Mouse (Mus musculus) gastrocnemius, adult 18-20 months (tissue): ENCODE measurements around the gene Ppp1r14d. TPM values are rescaled to one million over a fixed set of nuclear protein-coding genes. Genes with fewer than 3 reads are reported as not detected.

Experiments
- DNase-seq: peaks from one replicate; pipeline ENCODE4 v3.0.0; 2021; ENCODE audit warnings: low spot score
- long read RNA-seq, 2 experiments: library from polyadenylated mRNA; stranded (forward); transcript quantifications; one replicate each; pipeline ENCODE4 v2.0.0; 2021
- total RNA-seq, 2 experiments: library from RNA; stranded (reverse); gene quantifications; 2 replicates each; pipeline ENCODE4 v1.2.3; 2021

Ppp1r14d gene
- not detected for total RNA-seq
- long read RNA-seq, experiment 1 = 0 reads
- long read RNA-seq, experiment 2 = 0 reads

DNA sequence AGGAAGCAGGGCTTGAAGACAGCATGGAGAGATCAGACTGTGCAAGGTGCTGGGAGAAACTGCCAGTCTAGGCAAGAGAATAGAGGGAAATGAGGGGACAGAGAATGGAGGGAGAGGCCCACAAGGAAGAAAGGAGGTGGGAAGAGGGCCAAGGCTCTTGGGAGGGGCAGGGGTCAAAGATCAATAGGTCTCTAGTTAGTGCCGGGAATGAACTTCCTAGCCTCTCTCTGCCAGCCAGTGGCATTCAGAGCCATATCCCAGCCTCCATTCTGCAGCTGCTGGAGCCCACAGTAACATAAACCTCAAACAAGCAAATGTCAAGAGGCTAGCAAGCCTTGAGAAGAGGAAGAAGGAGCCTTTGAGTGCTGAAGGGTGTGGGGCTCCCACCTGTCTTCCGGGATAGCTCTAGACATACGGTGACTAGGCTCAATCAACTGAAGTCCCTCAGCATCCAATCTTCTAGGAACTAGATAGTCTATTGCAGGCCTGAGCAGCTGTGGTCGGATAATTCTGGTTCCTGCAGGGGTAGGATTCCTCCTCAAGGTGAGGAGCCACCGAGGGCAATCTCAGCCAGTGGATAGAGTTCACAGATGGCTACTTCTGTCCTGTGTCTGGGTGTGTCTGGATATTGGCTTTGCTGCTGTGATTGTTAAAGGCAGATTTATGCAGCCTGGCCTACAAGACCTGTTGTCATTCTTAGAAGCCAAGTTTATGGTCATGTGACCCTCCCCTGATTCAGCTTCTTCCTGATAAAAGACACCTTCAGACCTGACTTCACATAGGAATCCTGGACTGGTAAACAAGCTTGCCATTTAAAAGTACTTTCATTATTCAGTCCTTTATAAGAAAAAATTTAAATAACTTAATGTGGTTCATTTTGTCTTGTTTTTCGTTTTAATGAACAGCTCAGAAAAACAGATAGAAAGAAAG lies at the start of gene Ppp1r14d:
Gene Ppp1r14d (minus strand): TSS at position 132 of the 930 bp plus-strand sequence.
- DNase-seq = no peak

DNA sequence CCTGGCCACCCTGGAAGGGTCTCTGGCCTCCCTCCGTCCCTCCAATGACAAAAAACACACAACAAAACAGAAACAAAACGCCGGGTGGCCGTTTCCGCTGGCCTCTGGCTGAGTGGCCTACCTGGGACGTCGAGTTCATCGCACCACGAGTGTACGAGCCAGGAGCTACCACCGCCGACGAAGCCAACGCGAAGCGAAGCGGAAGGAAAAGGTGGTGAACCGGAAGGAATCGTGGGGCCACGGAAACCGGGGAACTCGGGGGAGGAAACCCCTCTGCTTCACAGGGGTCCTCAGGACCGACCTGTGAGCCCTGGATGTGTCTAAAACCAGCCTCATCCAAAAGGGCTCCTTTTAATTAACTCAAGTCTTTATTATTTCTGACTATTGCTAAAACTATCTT lies 48.1 kb upstream of the Ppp1r14d start:
- DNase-seq = no peak

DNA sequence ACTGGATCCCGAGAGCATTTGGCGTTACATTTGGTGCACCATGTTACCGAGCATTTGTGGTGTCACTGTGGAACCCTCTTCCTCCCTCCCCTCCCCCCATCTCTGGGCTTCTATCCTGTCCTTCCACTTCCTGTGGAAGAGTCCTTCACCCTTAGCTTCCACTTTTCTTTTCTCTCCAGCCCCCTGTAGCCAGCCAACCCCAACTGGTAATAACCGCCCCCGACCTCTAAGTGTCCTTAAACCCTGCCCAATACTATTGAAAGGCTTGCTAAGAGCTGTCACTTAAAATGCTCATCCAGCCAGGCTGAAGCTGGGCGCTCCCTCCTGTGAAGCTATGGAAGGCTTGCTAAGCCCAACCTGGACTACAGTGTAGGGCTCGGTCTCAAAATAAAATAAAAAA lies 47.2 kb upstream of the Ppp1r14d start:
- no peak for DNase-seq

DNA sequence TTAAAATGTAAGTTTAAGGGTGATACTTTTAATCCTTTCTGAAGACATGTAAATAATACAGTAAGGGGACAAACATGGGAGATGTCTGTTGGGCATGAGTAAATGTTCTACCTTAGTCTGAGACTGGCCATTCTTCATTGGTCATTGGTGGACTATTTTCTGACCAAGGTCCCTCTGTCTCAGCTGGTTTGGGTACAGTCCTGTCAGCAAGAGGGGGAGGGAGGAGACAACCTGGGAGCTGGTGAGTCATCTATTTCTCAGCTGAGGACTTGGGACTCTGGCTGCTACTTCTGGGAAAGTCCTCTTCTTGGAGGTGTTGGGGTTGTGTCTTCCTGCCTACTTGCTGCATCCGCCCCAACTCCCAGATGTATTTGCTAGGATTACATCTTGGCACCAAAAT lies 44.4 kb upstream of the Ppp1r14d start:
- no peak for DNase-seq

DNA sequence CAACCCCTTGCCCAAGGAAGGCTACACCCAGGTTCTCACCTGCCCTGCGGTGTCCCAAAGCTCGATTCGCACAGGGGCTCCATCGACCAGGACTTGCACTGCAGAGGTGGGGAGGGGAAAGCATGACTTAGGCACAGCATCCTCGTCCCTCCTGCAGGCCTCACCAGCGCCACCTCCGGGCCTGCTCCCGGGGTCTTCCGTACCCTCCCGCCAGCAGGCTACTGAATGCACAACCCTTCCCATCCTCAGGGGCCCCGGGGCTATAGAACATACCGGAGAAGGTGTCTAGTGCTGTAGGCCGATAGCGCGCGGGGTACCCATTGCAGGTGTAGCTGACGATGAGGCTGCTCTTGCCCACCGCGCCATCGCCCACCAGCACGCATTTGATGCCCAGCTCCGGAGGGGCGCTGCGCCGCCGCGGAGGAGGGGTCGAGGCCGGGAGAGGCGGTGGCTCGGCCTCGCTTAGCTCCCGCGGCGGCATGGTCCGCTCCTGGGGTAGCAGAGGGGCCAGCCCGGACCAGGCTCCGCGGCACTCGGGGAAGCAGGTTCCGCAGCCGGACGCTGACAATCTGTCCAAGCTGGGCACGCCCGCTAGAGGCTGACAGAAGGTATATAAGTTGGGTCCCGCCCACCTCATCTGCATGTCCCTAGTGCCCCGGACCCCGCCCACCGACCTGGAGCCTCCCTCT lies 41.1 kb upstream of the Ppp1r14d start, which contains the start of gene Rhov:
Gene Rhov (minus strand): TSS at position 630 of the 689 bp plus-strand sequence.
- no peak for DNase-seq

DNA sequence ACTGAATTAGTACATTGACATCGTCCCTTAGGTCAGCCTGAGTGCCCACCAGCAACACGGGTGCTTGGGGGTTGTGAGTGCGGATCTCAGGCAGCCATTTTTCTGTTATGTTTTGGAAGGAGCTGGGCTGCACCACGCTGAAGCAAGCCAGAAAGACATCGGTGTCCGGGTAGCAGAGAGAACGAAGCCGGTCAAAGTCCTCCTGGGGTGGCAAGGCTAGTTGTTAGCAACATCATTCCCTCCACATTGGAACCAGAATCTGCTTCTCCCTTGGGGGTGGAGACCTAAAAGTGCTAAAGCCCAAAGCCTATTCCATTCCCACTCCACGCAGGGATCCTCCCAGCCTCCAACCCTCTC lies 40.6 kb upstream of the Ppp1r14d start:
- no peak for DNase-seq

DNA sequence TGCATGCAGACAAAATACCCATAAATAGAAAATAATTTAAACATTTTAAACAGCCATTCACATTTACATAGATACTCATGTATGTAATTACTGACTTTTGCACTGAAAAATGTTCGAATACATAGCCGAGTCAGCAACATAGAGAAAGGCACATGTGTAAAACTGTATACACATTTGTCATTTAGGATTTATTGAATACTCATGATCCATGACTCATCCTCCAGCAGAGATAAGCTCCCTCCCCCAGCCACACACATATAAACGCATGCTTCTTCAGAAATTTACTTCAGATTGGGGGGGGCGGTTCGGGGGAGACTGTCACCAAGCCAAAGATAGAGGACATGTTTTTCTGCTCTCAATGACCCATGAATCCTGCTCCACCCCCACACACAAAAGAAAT lies 34.1 kb upstream of the Ppp1r14d start:
- DNase-seq = no peak

DNA sequence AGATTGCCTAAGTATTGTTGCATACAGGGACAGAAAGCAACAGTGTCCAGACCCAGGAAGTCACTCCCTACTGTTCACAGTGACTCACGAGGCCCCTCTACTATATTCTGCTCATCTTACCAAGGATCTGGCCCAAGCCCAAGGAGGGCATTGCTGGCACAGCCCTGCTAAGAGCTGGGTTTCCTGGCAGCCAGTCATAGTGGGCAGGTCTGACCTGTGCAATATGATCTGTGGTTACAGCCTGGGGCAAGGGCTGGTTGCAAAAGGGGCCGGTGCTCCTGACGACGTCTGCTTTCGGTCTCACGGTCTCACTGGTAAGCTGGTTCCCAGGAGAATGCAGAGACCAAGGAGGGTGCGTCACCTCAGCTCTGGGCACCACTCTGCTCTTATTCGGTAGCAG lies 33.3 kb upstream of the Ppp1r14d start:
- peak; percentile 88 for DNase-seq

DNA sequence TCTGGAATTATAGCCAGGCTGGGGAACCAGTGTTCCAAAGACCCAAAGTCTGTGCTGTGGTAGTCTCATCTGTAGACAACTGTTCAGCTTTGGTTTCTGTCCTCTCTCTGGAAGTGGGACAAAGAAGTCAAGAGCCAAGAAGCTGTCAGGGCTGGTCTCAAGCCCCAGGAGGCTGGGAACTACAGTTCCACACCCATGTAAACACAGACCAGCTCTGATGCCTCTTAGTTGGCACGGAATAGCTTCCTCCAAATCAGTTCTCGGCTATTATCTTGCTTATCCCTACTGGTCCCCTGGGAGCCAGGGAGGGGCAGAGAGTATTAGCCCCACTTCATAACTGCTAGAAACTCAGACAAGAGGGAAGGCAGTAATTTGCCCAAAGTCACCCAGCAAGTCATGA lies 31.6 kb upstream of the Ppp1r14d start:
- no peak for DNase-seq

DNA sequence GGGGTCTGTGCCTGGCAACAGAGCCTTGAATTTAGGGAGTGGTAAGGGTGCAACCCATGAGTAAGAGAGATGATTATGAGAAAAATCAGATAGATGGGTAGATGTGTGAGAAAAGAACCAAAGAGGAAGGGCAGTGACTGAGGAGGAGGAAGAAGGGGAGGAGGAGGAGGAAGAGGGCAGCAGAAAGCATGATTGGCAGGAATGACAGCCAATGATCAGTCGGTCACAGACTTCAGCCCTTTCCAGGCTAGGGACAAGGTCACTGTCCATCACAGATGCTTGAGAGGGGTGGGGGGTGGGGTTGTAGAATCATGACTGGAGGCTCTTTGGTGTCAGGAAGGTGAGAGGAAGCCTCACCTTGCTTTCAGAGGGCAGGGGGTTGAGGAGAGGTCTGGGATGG lies 30.8 kb upstream of the Ppp1r14d start:
- DNase-seq = no peak

DNA sequence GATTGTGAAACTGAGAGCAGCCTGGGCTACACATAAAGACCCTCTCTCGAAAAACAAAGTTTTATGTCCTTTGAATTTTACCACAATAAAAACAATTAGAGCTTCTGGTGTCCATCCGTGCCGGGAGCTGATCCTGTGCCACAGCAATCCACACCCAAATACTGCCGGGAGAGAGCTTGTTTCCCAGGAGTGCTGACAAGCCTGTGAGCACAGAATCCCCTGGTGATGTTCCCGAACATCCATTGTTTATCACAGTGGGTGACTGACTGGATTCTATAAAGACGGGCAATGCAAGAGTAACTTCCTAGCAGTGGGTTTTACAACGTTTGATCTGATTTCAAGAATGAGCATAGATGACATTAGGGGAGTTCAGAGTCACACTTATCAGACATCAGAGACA lies 25.3 kb upstream of the Ppp1r14d start:
- no peak for DNase-seq

DNA sequence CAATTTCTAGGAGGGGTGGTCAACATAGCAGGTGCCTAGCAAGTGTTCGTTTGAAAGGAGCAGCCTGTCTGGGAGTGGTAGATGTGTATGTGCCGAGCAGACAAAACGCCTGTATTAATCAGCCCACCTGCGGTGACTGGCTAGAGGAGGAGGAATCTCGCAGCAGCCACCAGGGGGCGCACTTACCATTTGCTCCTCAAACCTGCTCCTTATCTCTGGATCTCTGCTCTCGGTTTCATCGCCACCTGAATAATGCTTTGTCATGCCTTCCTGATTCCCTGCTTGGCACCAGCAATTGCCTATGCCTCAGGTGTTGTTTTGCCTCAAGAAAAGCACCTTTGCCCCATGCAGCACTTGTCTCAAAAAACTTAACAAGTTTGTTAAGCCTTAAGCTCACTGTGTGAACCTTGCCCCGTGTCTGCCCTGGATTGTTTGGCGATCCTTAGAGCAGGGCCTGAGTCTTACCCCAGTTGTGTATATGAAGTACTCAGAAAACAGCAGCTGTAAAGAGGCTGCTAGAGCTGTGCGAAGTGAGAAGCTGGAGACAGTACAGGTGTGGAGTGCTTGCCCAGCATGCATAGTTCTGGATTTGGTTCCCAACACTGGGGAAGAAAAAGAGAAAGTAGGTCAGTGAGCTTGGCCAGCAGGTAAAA lies 21.2 kb upstream of the Ppp1r14d start:
- DNase-seq = peak; percentile 82

DNA sequence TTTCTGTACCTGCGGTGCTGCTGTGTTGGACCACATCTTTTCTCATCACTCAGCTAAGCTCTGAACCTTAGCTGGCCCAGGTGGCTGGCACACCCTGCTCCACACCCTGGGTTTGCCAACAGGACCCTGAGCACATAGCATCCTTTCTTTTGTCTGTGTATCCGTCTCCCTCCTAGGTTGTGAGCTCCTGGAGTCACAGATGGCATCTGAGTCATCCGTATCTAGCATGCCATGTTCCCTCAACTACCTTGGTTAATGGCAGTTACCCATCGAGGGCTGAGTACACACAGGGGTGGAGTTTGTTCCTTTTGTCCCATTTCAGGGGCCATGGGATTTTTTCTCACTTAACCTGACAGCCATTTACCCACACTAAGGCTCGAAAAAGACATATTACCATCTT lies 20.7 kb upstream of the Ppp1r14d start:
- no peak for DNase-seq

DNA sequence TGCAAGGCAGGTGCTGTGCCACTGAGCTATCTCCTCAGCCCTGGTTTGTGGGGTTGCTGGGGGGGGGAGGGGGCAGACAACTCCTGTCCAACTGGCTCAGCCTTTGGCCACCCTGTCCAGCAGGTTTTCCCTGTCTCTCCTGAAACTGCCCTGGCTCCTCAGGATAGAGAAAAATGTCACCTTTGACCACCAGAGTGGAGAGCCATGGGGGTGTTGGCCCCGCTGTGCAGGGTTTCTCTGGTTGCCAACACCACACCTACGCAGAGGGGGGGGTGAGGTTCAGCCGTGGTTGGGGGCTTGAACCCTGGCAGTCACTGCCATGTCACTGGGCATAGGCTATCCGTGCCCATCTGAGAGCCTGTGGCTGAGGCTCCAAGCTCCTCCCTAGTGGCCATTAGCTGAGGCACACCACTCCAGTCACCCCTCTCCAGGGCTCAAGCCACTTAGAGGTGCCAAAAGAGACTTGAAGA lies 19.9 kb upstream of the Ppp1r14d start:
- no peak for DNase-seq

DNA sequence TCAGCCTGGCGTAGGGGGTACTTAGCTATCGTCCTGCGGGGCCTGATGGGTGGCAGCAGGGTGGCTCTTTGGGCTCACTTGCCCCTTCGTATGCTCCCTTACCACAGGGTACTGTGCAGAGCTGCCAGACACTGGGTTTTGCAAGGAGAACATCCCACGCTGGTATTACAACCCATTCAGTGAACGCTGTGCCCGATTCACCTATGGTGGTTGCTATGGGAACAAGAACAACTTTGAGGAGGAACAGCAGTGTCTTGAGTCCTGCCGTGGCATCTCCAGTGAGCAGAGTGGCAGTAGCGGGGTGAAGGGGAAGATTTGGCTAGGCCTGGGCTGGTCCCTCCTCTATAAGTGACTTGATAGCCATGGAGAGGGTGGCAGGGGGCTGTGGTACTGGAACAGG lies 18.2 kb upstream of the Ppp1r14d start:
- DNase-seq = no peak

DNA sequence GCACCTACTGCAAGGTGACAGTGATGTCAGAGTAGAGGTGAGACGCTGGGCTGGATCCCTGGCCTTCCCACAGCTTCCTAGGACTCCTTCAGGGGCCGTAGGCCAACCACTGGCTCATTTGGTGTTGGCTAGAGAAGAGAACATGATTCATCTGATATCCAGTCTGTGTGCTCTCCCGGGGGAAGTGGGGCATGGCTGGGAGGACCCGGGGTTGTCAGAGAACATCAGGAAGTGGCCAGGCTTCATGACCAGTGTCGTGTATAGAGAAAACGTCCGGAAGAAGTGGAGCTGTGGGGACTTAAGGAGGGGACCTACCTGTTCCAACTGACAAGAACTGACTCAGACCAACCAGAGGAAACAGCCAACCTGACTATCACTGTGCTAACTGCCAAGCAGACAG lies 15.5 kb upstream of the Ppp1r14d start:
- DNase-seq = no peak

DNA sequence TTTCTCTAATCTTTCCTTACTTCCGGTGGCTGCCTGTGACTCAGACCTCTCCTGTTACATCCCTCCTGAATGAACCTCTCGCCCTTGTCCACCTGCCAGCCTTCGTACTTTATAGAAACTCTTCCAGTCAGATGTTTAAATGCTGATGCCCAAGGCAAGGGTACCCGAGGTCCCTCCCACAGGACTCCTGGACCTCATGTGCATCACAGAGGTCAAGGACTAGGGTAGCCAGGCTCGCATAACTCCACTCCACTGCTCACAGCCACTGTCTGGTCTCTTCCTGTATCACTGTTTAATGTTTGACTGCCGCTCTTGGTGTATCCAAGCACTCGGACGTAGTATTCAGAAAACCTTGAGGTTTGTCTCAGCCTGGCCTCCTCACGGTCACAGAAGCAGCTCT lies 12.8 kb upstream of the Ppp1r14d start:
- no peak for DNase-seq

DNA sequence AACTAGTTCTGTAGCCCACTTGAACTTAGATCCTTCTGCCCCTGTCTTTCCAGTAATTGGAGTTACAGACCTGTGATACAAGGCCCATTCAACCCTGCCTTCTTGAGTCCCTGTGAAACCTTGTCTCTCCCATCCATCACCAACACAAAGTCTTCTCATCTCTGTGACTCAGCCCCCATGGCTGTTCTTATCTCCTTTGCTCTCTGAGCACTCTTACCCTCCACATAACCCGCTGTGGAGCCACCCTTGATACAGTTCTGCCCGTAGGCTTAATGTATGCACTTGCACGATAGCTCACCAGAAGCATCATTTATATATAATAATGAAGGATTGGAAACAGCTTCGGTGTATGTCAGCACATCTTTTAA lies 11.1 kb upstream of the Ppp1r14d start:
- no peak for DNase-seq

DNA sequence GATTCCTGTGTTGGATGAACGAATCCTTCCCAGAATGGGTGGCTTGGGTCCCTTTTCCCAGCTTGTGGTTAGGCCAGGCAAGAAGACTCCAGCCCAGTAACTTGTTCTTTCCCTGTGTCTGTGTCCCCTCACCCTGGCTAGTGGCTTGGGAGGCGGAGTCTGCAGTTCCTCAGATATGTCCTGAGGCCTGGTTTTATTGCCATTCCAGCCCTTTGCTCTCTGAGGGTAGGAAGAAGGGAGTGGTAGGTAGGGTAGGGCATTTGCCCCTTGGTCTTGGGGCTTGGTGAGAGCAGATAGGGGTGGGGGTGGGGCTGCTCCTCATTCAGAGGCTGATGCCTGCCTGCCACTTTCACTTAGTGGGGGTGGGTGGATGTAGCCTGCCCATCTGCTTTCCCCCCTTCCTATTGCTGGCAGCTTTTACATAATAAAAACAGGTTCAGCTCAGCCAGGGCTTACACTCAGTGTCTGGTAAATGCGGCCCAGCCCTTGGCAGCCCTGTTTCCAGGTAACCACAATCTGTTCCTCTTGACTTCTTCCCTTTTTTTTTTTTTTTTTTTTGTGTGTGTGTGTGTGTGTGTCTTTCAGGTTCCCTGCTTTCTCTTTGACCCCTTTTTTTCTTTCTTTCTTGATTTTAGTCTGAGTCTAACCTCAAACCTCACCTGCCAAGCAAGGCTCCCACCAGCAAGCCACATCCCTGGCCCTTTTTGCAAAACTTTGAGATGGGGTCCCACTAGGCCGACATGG lies 10.5 kb upstream of the Ppp1r14d start:
- DNase-seq = no peak

DNA sequence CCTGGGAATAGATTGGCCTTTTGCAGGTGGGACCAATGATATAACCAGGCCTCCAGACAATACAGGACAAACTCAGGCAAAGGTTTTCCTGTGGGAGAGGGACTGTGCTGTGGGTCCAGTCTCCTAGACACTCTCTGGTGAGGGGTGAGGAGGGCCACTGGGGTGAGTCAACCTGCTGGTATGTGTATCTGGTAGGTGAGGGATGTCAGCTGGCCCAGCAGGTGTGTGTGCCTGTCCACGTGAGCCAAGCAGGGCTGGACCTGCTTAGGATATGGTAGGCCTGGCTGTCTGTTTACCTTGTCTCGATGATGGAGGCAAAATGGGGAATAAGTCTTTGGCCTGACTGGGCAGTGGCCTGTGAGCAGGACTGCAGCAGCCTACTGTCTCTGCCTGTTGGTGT lies 9.0 kb upstream of the Ppp1r14d start:
- no peak for DNase-seq

DNA sequence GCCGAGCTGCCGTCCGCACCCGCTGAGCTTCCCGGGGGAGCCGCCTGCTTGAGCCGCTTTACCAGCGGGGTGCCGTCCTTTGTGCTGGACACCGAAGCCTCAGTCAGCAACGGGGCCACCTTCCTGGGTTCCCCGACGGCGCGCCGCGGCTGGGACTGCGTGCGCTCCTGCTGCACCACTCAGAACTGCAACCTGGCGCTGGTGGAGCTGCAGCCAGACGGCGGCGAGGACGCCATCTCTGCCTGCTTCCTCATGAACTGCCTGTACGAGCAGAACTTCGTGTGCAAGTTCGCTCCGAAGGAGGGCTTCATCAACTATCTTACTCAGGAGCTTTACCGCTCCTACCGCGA lies 8.1 kb upstream of the Ppp1r14d start:
- DNase-seq = no peak
